Mouse (Mus musculus): ENCODE measurements around the gene Uroc1. TPM values are rescaled to one million over a fixed set of nuclear protein-coding genes. Genes with fewer than 3 reads are reported as not detected.
A peak's percentile ranks its signal among the peaks of the same experiment; 100 is the strongest.

Gene Uroc1
- polyA plus RNA-seq, 1 experiment from 2014 or later: 1.2 TPM

GRCm38 (mm10) chr6:90319475-90320191 lies 13.5 kb upstream of the Uroc1 start:
- no peaks in the 10 kb centered on the region for H3K36me3 ChIP-seq (ENCODE audit: control insufficient read depth, insufficient read depth, low read length)
- no peak overlapping the region for H3K4me3 ChIP-seq (replicated peaks; ENCODE audit: low read length)
- H3K9ac ChIP-seq (ENCODE audit: low read length): no peak overlapping the region
- H3K4me2 ChIP-seq (ENCODE audit: low read depth, low read length): no peak overlapping the region
- no peaks in the 10 kb centered on the region for H3K9me3 ChIP-seq (replicated peaks; ENCODE audit: control insufficient read depth, low read length)
- H3K27me3 ChIP-seq (ENCODE audit: control insufficient read depth, insufficient read depth, low read length): no peaks in the 10 kb centered on the region
- H3K4me1 ChIP-seq (ENCODE audit: control insufficient read depth, insufficient read depth, low read length): no peaks in the 10 kb centered on the region
- ATAC-seq (ENCODE audit: insufficient read depth, low FRiP score): 0 out of 2 replicates have a peak, but pooled peaks have one; percentile 14
- H3K27ac ChIP-seq (ENCODE audit: low read length): 0 out of 2 replicates have a peak overlapping the region, but pooled peaks have one; percentile 4
- 61% methylated on average over 7 of the region's 7 CpGs for WGBS

GRCm38 (mm10) chr6:90320429-90320828 lies 12.7 kb upstream of the Uroc1 start:
- no peak overlapping the region for H3K4me3 ChIP-seq (replicated peaks; ENCODE audit: low read length)
- no peaks in the 10 kb centered on the region for H3K36me3 ChIP-seq (ENCODE audit: control insufficient read depth, insufficient read depth, low read length)
- no peak overlapping the region for H3K4me2 ChIP-seq (ENCODE audit: low read depth, low read length)
- no peak for ATAC-seq (ENCODE audit: insufficient read depth, low FRiP score)
- H3K27ac ChIP-seq (ENCODE audit: low read length): no peak overlapping the region
- H3K9ac ChIP-seq (ENCODE audit: low read length): no peak overlapping the region
- H3K27me3 ChIP-seq (ENCODE audit: control insufficient read depth, insufficient read depth, low read length): no peaks in the 10 kb centered on the region
- WGBS: 81% methylated on average over 5 of the region's 5 CpGs
- no peaks in the 10 kb centered on the region for H3K4me1 ChIP-seq (ENCODE audit: control insufficient read depth, insufficient read depth, low read length)
- H3K9me3 ChIP-seq (replicated peaks; ENCODE audit: control insufficient read depth, low read length): no peaks in the 10 kb centered on the region

- Histone ChIP-seq H3K27ac (ENCODE audit: low read length) (no peak overlapping the region), H3K36me3 (ENCODE audit: control insufficient read depth, insufficient read depth, low read length) (no peaks in the 10 kb centered on the region), H3K9me3 (replicated peaks; ENCODE audit: control insufficient read depth, low read length) (no peaks in the 10 kb centered on the region), H3K4me3 (replicated peaks; ENCODE audit: low read length) (no peak overlapping the region), H3K4me2 (ENCODE audit: low read depth, low read length) (no peak overlapping the region), H3K27me3 (ENCODE audit: control insufficient read depth, insufficient read depth, low read length) (no peaks in the 10 kb centered on the region), H3K9ac (ENCODE audit: low read length) (no peak overlapping the region), H3K4me1 (ENCODE audit: control insufficient read depth, insufficient read depth, low read length) (no peaks in the 10 kb centered on the region)
- 48% methylated on average over 4 of the region's 4 CpGs for WGBS
- ATAC-seq (ENCODE audit: insufficient read depth, low FRiP score): 0 out of 2 replicates have a peak, but pooled peaks have one; percentile 14
Measured at GRCm38 (mm10) chr6:90321811-90322210, 11.3 kb upstream of the Uroc1 start.

GRCm38 (mm10) chr6:90324026-90324425 lies 9.1 kb upstream of the Uroc1 start:
- Histone ChIP-seq H3K36me3 (ENCODE audit: control insufficient read depth, insufficient read depth, low read length) (no peaks in the 10 kb centered on the region), H3K4me3 (replicated peaks; ENCODE audit: low read length) (no peak overlapping the region), H3K9ac (ENCODE audit: low read length) (no peak overlapping the region), H3K27me3 (ENCODE audit: control insufficient read depth, insufficient read depth, low read length) (no peaks in the 10 kb centered on the region), H3K27ac (ENCODE audit: low read length) (no peak overlapping the region), H3K4me2 (ENCODE audit: low read depth, low read length) (no peak overlapping the region), H3K9me3 (replicated peaks; ENCODE audit: control insufficient read depth, low read length) (no peaks in the 10 kb centered on the region), H3K4me1 (ENCODE audit: control insufficient read depth, insufficient read depth, low read length) (no peaks in the 10 kb centered on the region)
- no peak for ATAC-seq (ENCODE audit: insufficient read depth, low FRiP score)
- 78% methylated on average over 3 of the region's 3 CpGs for WGBS

GRCm38 (mm10) chr6:90324463-90324862 lies 8.6 kb upstream of the Uroc1 start:
- WGBS: 62% methylated on average over 3 of the region's 3 CpGs
- H3K27me3 ChIP-seq (ENCODE audit: control insufficient read depth, insufficient read depth, low read length): no peaks in the 10 kb centered on the region
- no peak overlapping the region for H3K9ac ChIP-seq (ENCODE audit: low read length)
- H3K4me3 ChIP-seq (replicated peaks; ENCODE audit: low read length): no peak overlapping the region
- no peaks in the 10 kb centered on the region for H3K9me3 ChIP-seq (replicated peaks; ENCODE audit: control insufficient read depth, low read length)
- no peaks in the 10 kb centered on the region for H3K36me3 ChIP-seq (ENCODE audit: control insufficient read depth, insufficient read depth, low read length)
- ATAC-seq (ENCODE audit: insufficient read depth, low FRiP score): no peak
- H3K27ac ChIP-seq (ENCODE audit: low read length): no peak overlapping the region
- H3K4me1 ChIP-seq (ENCODE audit: control insufficient read depth, insufficient read depth, low read length): no peaks in the 10 kb centered on the region
- no peak overlapping the region for H3K4me2 ChIP-seq (ENCODE audit: low read depth, low read length)

- H3K9me3 ChIP-seq (replicated peaks; ENCODE audit: control insufficient read depth, low read length): no peaks in the 10 kb centered on the region
- no peak within 1 kb of the TSS for H3K27ac ChIP-seq (ENCODE audit: low read length)
- H3K4me2 ChIP-seq (ENCODE audit: low read depth, low read length): peak within 1 kb of the TSS; percentile 30
- H3K27me3 ChIP-seq (ENCODE audit: control insufficient read depth, insufficient read depth, low read length): no peaks in the 10 kb centered on the region
- no peaks in the 10 kb centered on the region for H3K4me1 ChIP-seq (ENCODE audit: control insufficient read depth, insufficient read depth, low read length)
- no peak within 1 kb of the TSS for H3K9ac ChIP-seq (ENCODE audit: low read length)
- H3K36me3 ChIP-seq (ENCODE audit: control insufficient read depth, insufficient read depth, low read length): no peaks in the 10 kb centered on the region
- WGBS: 3% methylated on average over 22 of the region's 22 CpGs
- 0 out of 2 replicates have a peak, but pooled peaks have one; percentile 14 for ATAC-seq (ENCODE audit: insufficient read depth, low FRiP score)
- H3K4me3 ChIP-seq (replicated peaks; ENCODE audit: low read length): peak within 1 kb of the TSS; percentile 22
Measured at GRCm38 (mm10) chr6:90324991-90325390, 8.1 kb upstream of the Uroc1 start, which contains the start of gene Chst13. Gene Chst13, minus strand, starts transcription at chr6:90325185.

GRCm38 (mm10) chr6:90327670-90328069 lies 5.4 kb upstream of the Uroc1 start:
- no peaks in the 10 kb centered on the region for H3K27me3 ChIP-seq (ENCODE audit: control insufficient read depth, insufficient read depth, low read length)
- no peaks in the 10 kb centered on the region for H3K4me1 ChIP-seq (ENCODE audit: control insufficient read depth, insufficient read depth, low read length)
- H3K9me3 ChIP-seq (replicated peaks; ENCODE audit: control insufficient read depth, low read length): no peaks in the 10 kb centered on the region
- no peak overlapping the region for H3K4me3 ChIP-seq (replicated peaks; ENCODE audit: low read length)
- no peak overlapping the region for H3K4me2 ChIP-seq (ENCODE audit: low read depth, low read length)
- no peaks in the 10 kb centered on the region for H3K36me3 ChIP-seq (ENCODE audit: control insufficient read depth, insufficient read depth, low read length)
- no peak overlapping the region for H3K27ac ChIP-seq (ENCODE audit: low read length)
- WGBS: 23% methylated on average over 6 of the region's 6 CpGs
- no peak overlapping the region for H3K9ac ChIP-seq (ENCODE audit: low read length)
- ATAC-seq (ENCODE audit: insufficient read depth, low FRiP score): no peak

- 4% methylated on average over 1 of the region's 1 CpGs for WGBS
- H3K9me3 ChIP-seq (replicated peaks; ENCODE audit: control insufficient read depth, low read length): no peaks in the 10 kb centered on the region
Measured at GRCm38 (mm10) chr6:90329953-90330352, 3.1 kb upstream of the Uroc1 start.

GRCm38 (mm10) chr6:90334244-90334643 lies 1.2 kb downstream of the Uroc1 start:
- Histone ChIP-seq H3K4me3 (replicated peaks; ENCODE audit: low read length) (no peak overlapping the region), H3K4me1 (ENCODE audit: control insufficient read depth, insufficient read depth, low read length) (no peaks in the 10 kb centered on the region), H3K9me3 (replicated peaks; ENCODE audit: control insufficient read depth, low read length) (no peaks in the 10 kb centered on the region), H3K27ac (ENCODE audit: low read length) (no peak overlapping the region), H3K9ac (ENCODE audit: low read length) (no peak overlapping the region), H3K27me3 (ENCODE audit: control insufficient read depth, insufficient read depth, low read length) (no peaks in the 10 kb centered on the region), H3K4me2 (ENCODE audit: low read depth, low read length) (no peak overlapping the region), H3K36me3 (ENCODE audit: control insufficient read depth, insufficient read depth, low read length) (no peaks in the 10 kb centered on the region)
- WGBS: 72% methylated on average over 3 of the region's 3 CpGs
- no peak for ATAC-seq (ENCODE audit: insufficient read depth, low FRiP score)

More at GRCm38 (mm10) chr6:90329953-90330352, 3.1 kb upstream of the Uroc1 start:
- Histone ChIP-seq H3K4me2 (ENCODE audit: low read depth, low read length) (no peak overlapping the region), H3K4me1 (ENCODE audit: control insufficient read depth, insufficient read depth, low read length) (no peaks in the 10 kb centered on the region), H3K27ac (ENCODE audit: low read length) (no peak overlapping the region), H3K9ac (ENCODE audit: low read length) (no peak overlapping the region), H3K27me3 (ENCODE audit: control insufficient read depth, insufficient read depth, low read length) (no peaks in the 10 kb centered on the region), H3K4me3 (replicated peaks; ENCODE audit: low read length) (no peak overlapping the region), H3K36me3 (ENCODE audit: control insufficient read depth, insufficient read depth, low read length) (no peaks in the 10 kb centered on the region)
- no peak for ATAC-seq (ENCODE audit: insufficient read depth, low FRiP score)

Measured in stomach, embryonic 16.5 days (tissue).